Comparison of ENCODE assay signal across 15 mouse cellular contexts in the genomic region with DNA sequence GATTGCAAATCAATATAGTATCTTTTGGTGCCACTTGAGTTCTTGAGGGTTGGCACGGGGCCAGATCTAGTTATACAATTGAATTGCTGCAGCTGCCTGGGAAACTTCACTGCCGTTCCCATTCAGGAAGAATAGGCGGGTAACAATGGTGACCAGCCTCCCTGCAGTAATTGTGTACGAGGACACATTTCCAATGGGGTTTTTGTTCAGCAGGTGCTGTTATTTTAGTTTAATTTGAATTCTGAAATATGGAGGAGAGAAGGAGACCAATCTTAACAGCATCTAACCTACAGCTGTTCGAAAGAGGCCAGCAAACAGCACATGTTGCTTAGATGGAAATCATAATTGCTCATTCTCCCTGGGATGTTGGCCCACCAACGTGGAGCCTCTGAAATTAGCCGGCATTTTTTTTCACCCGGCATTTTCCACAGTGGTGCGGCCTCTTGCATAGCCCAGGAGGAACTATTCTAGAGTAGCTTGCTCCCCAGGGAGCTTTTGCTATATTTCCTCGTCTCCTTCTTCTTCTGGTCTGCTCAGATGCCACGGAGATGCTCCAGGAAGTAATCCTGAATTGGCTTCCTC.
A peak's percentile ranks its signal among the peaks of the same experiment; 100 is the strongest.
DNase-seq lines count a peak whose midpoint lies in the region; ATAC-seq and TF ChIP-seq lines count a peak whose summit lies in the region.
"Had no signal": no experiment of that assay in that cellular context is flagged by ENCODE, and none has a peak within 500 bp of the region (broad histone marks: within the 10 kb centered on the region; RNA-seq: fewer than 3 reads in every experiment).

No protein-coding gene starts in this region.

- H3K4me2 ChIP-seq in hindbrain, embryonic 13.5 days: no peak overlapping the region
- H3K4me2 ChIP-seq: heart, embryonic 13.5 days; liver, embryonic 12.5 days had no signal

- peaks cover 22% of the 10 kb centered on the region for H3K4me1 ChIP-seq in hindbrain, embryonic 13.5 days (replicated peaks)
- H3K4me1 ChIP-seq in limb, embryonic 10.5 days: peaks cover 13% of the 10 kb centered on the region
- peaks cover 2% of the 10 kb centered on the region for H3K4me1 ChIP-seq in heart, adult 2 months (ENCODE audit: control insufficient read depth, insufficient read depth, low read length)
- H3K4me1 ChIP-seq: liver, embryonic 12.5 days had no signal

- H3K4me3 ChIP-seq in hindbrain, embryonic 13.5 days: no peak overlapping the region
- no peak overlapping the region for H3K4me3 ChIP-seq in limb, embryonic 10.5 days
- H3K4me3 ChIP-seq in heart, adult 2 months: no peak overlapping the region
- H3K4me3 ChIP-seq: gastrocnemius, adult 2 months; heart, embryonic 13.5 days; liver, embryonic 12.5 days had no signal

- WGBS in hindbrain, embryonic 13.5 days: 20% methylated on average over 11 of the region's 11 CpGs
- 84% methylated on average over 11 of the region's 11 CpGs for WGBS in limb, embryonic 10.5 days
- 57% methylated on average over 11 of the region's 11 CpGs for WGBS in heart, adult 2 months

- no peaks in the 10 kb centered on the region for H3K79me2 ChIP-seq in heart, adult 2 months (replicated peaks; ENCODE audit: control insufficient read depth, insufficient read depth, low read length)

- no peak overlapping the region for H3K9ac ChIP-seq in hindbrain, embryonic 13.5 days
- no peak overlapping the region for H3K9ac ChIP-seq in heart, adult 2 months (ENCODE audit: low read depth, low read length)
- H3K9ac ChIP-seq: heart, embryonic 13.5 days; liver, embryonic 12.5 days had no signal

- no peak for TF ChIP-seq POLR2A in brain, embryonic 14.5 days (IDR thresholded peaks at IDR 0.05; ENCODE audit: borderline replicate concordance, extremely low read depth, insufficient read depth, insufficient read length, poor library complexity, severe bottlenecking)
- no peak for TF ChIP-seq POLR2A in heart, adult 2 months (IDR thresholded peaks at IDR 0.05; ENCODE audit: insufficient read depth, low read depth, low read length)

- H3K9me3 ChIP-seq in hindbrain, embryonic 13.5 days: no peaks in the 10 kb centered on the region
- H3K9me3 ChIP-seq in limb, embryonic 10.5 days (replicated peaks): no peaks in the 10 kb centered on the region
- H3K9me3 ChIP-seq: heart, embryonic 13.5 days; liver, embryonic 12.5 days had no signal

- no peaks in the 10 kb centered on the region for H3K36me3 ChIP-seq in hindbrain, embryonic 13.5 days
- H3K36me3 ChIP-seq in limb, embryonic 10.5 days: no peaks in the 10 kb centered on the region
- no peaks in the 10 kb centered on the region for H3K36me3 ChIP-seq in heart, adult 2 months (ENCODE audit: control insufficient read depth, insufficient read depth, low read length)
- H3K36me3 ChIP-seq: heart, embryonic 13.5 days; liver, embryonic 12.5 days had no signal

- H3K27me3 ChIP-seq in hindbrain, embryonic 13.5 days: peaks cover 3% of the 10 kb centered on the region; the same call in 1 of the 2 replicates
- H3K27me3 ChIP-seq in limb, embryonic 10.5 days (ENCODE audit: low read depth, poor library complexity, severe bottlenecking): no peaks in the 10 kb centered on the region
- no peaks in the 10 kb centered on the region for H3K27me3 ChIP-seq in heart, adult 2 months (ENCODE audit: control insufficient read depth, insufficient read depth, low read length)
- H3K27me3 ChIP-seq: heart, embryonic 13.5 days; liver, embryonic 12.5 days had no signal

- peak overlapping the region; percentile 23; the same call in 1 of the 2 replicates for H3K27ac ChIP-seq in hindbrain, embryonic 13.5 days
- H3K27ac ChIP-seq in limb, embryonic 10.5 days: no peak overlapping the region
- no peak overlapping the region for H3K27ac ChIP-seq in heart, adult 2 months
- H3K27ac ChIP-seq: gastrocnemius, adult 2 months; heart, embryonic 13.5 days; kidney, postnatal 0 days; liver, embryonic 12.5 days had no signal

- no peak for ATAC-seq in hindbrain, embryonic 13.5 days (ENCODE audit: low FRiP score)
- ATAC-seq: liver, embryonic 12.5 days had no signal

- intact Hi-C loops in left cerebral cortex, postnatal 4 days (cut with DNase I): no loop called here
- intact Hi-C loops in heart, adult 2 months (cut with DNase I): no loop called here

- TF ChIP-seq EP300 in heart, adult 2 months (IDR thresholded peaks at IDR 0.05; ENCODE audit: insufficient read depth, low read depth, low read length): no peak

- peak; percentile 53 for DNase-seq in left cerebral cortex, postnatal 4 days
- no peak for DNase-seq in left cerebral cortex, adult 8-10 months (ENCODE audit: low spot score in 2 of 2)
- DNase-seq in Muller cell, postnatal 12 days (ENCODE audit: inconsistent ontology term): peak; percentile 40
- peak; percentile 95 for DNase-seq in brain, embryonic 14.5 days (ENCODE audit: low read depth)
- no peak for DNase-seq in limb, embryonic 10.5 days (ENCODE audit: low spot score)
- DNase-seq in heart, adult 2 months: no peak
- no peak for DNase-seq in gastrocnemius, postnatal 25 days
- DNase-seq: adrenal gland, postnatal 25 days; cerebellum, adult 9-10 months; gastrocnemius, adult 2 months; thymus, adult 18-20 months had no signal

- TF ChIP-seq CTCF in brain, embryonic 14.5 days (IDR thresholded peaks at IDR 0.05; ENCODE audit: borderline replicate concordance, extremely low read depth, insufficient read depth, insufficient read length): no peak
- no peak for TF ChIP-seq CTCF in heart, adult 2 months (IDR thresholded peaks at IDR 0.05)

Comparison
In these comparisons a context has a peak if more than half of its experiments do, and no peak if none do; other contexts are left out.
1. DNase-seq: peak in left cerebral cortex, postnatal 4 days (single experiment), Muller cell, postnatal 12 days (single experiment) and brain, embryonic 14.5 days (single experiment); none in left cerebral cortex, adult 8-10 months (0 of 2), limb, embryonic 10.5 days (single experiment), heart, adult 2 months (0 of 2) and gastrocnemius, postnatal 25 days (single experiment).